Mouse (Mus musculus) hindbrain, postnatal 0 days (tissue): ENCODE measurements at regions not wholly inside any gene's neighbourhood (a gene's known extent, or its start where the extent isn't known, plus 50 kb on each side); places are given as distances from the start of the nearest gene placed in this dataset.

Experiments used
- ATAC-seq: fragments of 200-750 bp; cut with Nextera tagmentation; 2 replicates; pipeline ENCODE4 v1.8.0; 2017; ENCODE audit warnings: mild to moderate bottlenecking, moderate TSS enrichment, moderate library complexity
- DNase-seq: peaks from one replicate; pipeline ENCODE4 v3.0.0-alpha.2; 2015; ENCODE audit warnings: low spot score
- H3K27ac ChIP-seq: fragments of 300-500 bp; sonication (generic); 2 replicates; pipeline ENCODE4 v1.5.1; 2014; ENCODE audit warnings: mild to moderate bottlenecking
- H3K27me3 ChIP-seq: fragments of 300-500 bp; sonication (generic); 2 replicates; pipeline ENCODE4 v1.6.1; 2014; ENCODE audit warnings: low read length, mixed read lengths; ENCODE audit not compliant: insufficient read depth
- H3K36me3 ChIP-seq: fragments of 300-500 bp; sonication (generic); 2 replicates; pipeline ENCODE4 v1.6.1; 2014; ENCODE audit warnings: low read length, mixed read lengths; ENCODE audit not compliant: insufficient read depth
- H3K4me1 ChIP-seq: fragments of 300-500 bp; sonication (generic); 2 replicates; pipeline ENCODE4 v1.6.1; 2014; ENCODE audit warnings: antibody characterized with exemption, low read length, mixed read lengths; ENCODE audit not compliant: insufficient read depth
- H3K4me2 ChIP-seq: fragments of 300-500 bp; sonication (generic); 2 replicates; pipeline ENCODE4 v1.6.1; 2014; ENCODE audit warnings: low read depth, mild to moderate bottlenecking, low read length, moderate library complexity, mixed read lengths
- H3K4me3 ChIP-seq: fragments of 300-500 bp; sonication (generic); 2 replicates; pipeline ENCODE4 v1.5.1; 2014; ENCODE audit warnings: low read length
- H3K9ac ChIP-seq: fragments of 300-500 bp; sonication (generic); replicated peaks from 2 replicates; pipeline ENCODE4 v1.6.1; 2014; ENCODE audit warnings: mild to moderate bottlenecking, low read length, moderate library complexity, mixed read lengths
- H3K9me3 ChIP-seq: fragments of 300-500 bp; sonication (generic); 2 replicates; pipeline ENCODE4 v1.6.1; 2016; ENCODE audit warnings: low read length, mixed read lengths
- CTCF ChIP-seq: IDR thresholded peaks from 2 replicates; pipeline ENCODE4 v1.5.1; 2016; ENCODE audit warnings: antibody characterized with exemption, control low read depth, low read depth
- WGBS: fragments of 180-500 bp; shearing (Covaris S2); extraction: QIAGEN DNeasy Blood & Tissue Kit; methylation state at CpG from one replicate; pipeline ENCODE4 v1.1.7; 2014; 5-methylcytosine and 5-hydroxymethylcytosine counted together

DNA sequence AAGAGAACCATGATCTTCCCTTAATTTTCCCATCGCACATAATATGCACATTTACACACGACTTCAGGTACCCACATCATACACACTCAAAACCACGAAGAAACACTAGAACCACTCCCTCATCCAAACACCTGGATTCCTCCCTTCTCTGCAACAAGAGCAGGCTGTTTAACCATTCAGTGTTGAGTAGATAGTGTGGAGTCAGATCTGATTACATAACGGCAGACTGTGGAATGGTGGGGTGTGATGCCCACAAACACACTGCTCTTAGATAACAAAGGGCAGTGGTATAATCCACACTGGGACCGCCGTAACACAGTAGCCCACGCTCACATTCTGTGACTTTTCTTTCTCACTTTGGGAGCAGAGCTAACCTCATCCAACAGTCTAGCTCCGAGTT is 51.5 kb upstream of the Armc2 start:
- H3K36me3 ChIP-seq: no peaks in the 10 kb centered on the region
- DNase-seq (no peak), ATAC-seq (no peak)
- H3K4me1 ChIP-seq: no peaks in the 10 kb centered on the region
- no peak overlapping the region for H3K9ac ChIP-seq
- 93% methylated on average over 8 of the region's 8 CpGs for WGBS
- H3K4me3 ChIP-seq: no peak overlapping the region
- H3K9me3 ChIP-seq: no peaks in the 10 kb centered on the region
- H3K4me2 ChIP-seq: no peak overlapping the region
- H3K27me3 ChIP-seq: no peaks in the 10 kb centered on the region
- TF ChIP-seq CTCF: no peak
- no peak overlapping the region for H3K27ac ChIP-seq

DNA sequence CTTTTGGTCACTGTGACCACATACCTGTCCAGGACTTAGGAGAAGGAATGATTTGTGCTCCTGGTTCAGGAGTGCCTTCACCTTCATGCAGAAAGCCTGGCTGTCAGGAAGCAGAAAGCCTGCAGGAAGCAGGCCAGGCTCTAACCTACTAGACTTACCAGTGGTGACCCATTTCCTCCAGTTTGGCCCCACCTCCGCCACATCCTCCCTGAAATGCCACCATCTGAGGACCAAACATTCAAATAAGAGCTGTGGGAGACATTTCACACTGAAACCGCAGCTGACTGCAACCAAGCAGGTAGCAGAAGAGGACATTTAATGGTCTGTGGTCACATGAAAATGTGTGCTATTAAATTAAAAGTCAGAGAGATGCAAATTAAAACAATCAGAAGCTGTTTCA is 50.3 kb upstream of the Armc2 start:
- no peak for ATAC-seq
- no peak overlapping the region for H3K9ac ChIP-seq

More for the DNA sequence above, 50.3 kb upstream of the Armc2 start:
- no peak for DNase-seq
- no peak overlapping the region for H3K4me2 ChIP-seq
- H3K27ac ChIP-seq: no peak overlapping the region
- H3K27me3 ChIP-seq: no peaks in the 10 kb centered on the region
- TF ChIP-seq CTCF: no peak
- H3K4me3 ChIP-seq: no peak overlapping the region
- no peaks in the 10 kb centered on the region for H3K9me3 ChIP-seq
- 91% methylated on average over 2 of the region's 2 CpGs for whole genome bisulfite sequencing
- no peaks in the 10 kb centered on the region for H3K36me3 ChIP-seq
- H3K4me1 ChIP-seq: no peaks in the 10 kb centered on the region
